Mouse (Mus musculus): ENCODE data around the gene Dctn1. TPM values are rescaled to one million over a fixed set of nuclear protein-coding genes. Genes with fewer than 3 reads are reported as not detected.

Dctn1 gene
- polyA plus RNA-seq, 1 experiment from 2014 or later = 81.7 TPM

- ATAC-seq (ENCODE audit: low FRiP score) (no peak), DNase-seq (ENCODE audit: low spot score, missing footprints) (no peak)
- peak overlapping the region; percentile 79 for H3K4me3 ChIP-seq (ENCODE audit: low read depth, low read length)
- H3K36me3 ChIP-seq (ENCODE audit: control insufficient read depth, insufficient read depth, low read length) = no peaks in the 10 kb centered on the region; the same call in 1 of the 2 replicates
- no peaks in the 10 kb centered on the region for H3K27me3 ChIP-seq (ENCODE audit: control insufficient read depth, insufficient read depth, low read length)
- peak overlapping the region; percentile 98 for H3K9ac ChIP-seq (ENCODE audit: low read length)
- peak overlapping the region; percentile 97 for H3K27ac ChIP-seq (ENCODE audit: low read depth, low read length)
- 3% methylated on average over 46 of the region's 52 CpGs for WGBS
- peaks cover 36% of the 10 kb centered on the region for H3K4me1 ChIP-seq (ENCODE audit: control insufficient read depth, insufficient read depth, low read length)
- H3K4me2 ChIP-seq = peak overlapping the region; percentile 98
- H3K9me3 ChIP-seq (ENCODE audit: control insufficient read depth, low read length) = no peaks in the 10 kb centered on the region
Observed at GRCm38 (mm10) chr6:83121863-83122710, 43.6 kb upstream of the Dctn1 start.

GRCm38 (mm10) chr6:83122961-83123360 lies 42.8 kb upstream of the Dctn1 start:
- peak overlapping the region; percentile 79; the same call in 1 of the 2 replicates for H3K4me3 ChIP-seq (ENCODE audit: low read depth, low read length)
- WGBS = 86% methylated on average over 5 of the region's 5 CpGs

GRCm38 (mm10) chr6:83124851-83125312 lies 40.8 kb upstream of the Dctn1 start:
- Histone ChIP-seq H3K4me2 (peak overlapping the region; percentile 85), H3K4me3 (ENCODE audit: low read depth, low read length) (peak overlapping the region; percentile 72), H3K4me1 (ENCODE audit: control insufficient read depth, insufficient read depth, low read length) (peaks cover 32% of the 10 kb centered on the region), H3K27ac (ENCODE audit: low read depth, low read length) (peak overlapping the region; percentile 48; the same call in 1 of the 2 replicates), H3K27me3 (ENCODE audit: control insufficient read depth, insufficient read depth, low read length) (no peaks in the 10 kb centered on the region), H3K36me3 (ENCODE audit: control insufficient read depth, insufficient read depth, low read length) (no peaks in the 10 kb centered on the region), H3K9me3 (ENCODE audit: control insufficient read depth, low read length) (no peaks in the 10 kb centered on the region), H3K9ac (ENCODE audit: low read length) (peak overlapping the region; percentile 80)
- peak; percentile 1; the same call in 1 of the 2 replicates for ATAC-seq (ENCODE audit: low FRiP score)
- WGBS = under 1% methylated on average over 30 of the region's 30 CpGs
- peak; percentile 99 for DNase-seq (ENCODE audit: low spot score, missing footprints)

More at GRCm38 (mm10) chr6:83122961-83123360, 42.8 kb upstream of the Dctn1 start:
- Histone ChIP-seq H3K36me3 (ENCODE audit: control insufficient read depth, insufficient read depth, low read length) (no peaks in the 10 kb centered on the region; the same call in 1 of the 2 replicates), H3K4me2 (peak overlapping the region; percentile 98), H3K9ac (ENCODE audit: low read length) (no peak overlapping the region), H3K27ac (ENCODE audit: low read depth, low read length) (no peak overlapping the region), H3K9me3 (ENCODE audit: control insufficient read depth, low read length) (no peaks in the 10 kb centered on the region), H3K27me3 (ENCODE audit: control insufficient read depth, insufficient read depth, low read length) (no peaks in the 10 kb centered on the region), H3K4me1 (ENCODE audit: control insufficient read depth, insufficient read depth, low read length) (peaks cover 36% of the 10 kb centered on the region)
- ATAC-seq (ENCODE audit: low FRiP score) (no peak), DNase-seq (ENCODE audit: low spot score, missing footprints) (no peak)

GRCm38 (mm10) chr6:83125331-83125730 lies 40.4 kb upstream of the Dctn1 start, which contains the start of gene Ino80b:
TSS of gene Ino80b (minus strand) at chr6:83125431.
- H3K9ac ChIP-seq (ENCODE audit: low read length) = peak within 1 kb of the TSS; percentile 80
- H3K27me3 ChIP-seq (ENCODE audit: control insufficient read depth, insufficient read depth, low read length) = no peaks in the 10 kb centered on the region
- ATAC-seq (ENCODE audit: low FRiP score) = no peak
- H3K9me3 ChIP-seq (ENCODE audit: control insufficient read depth, low read length) = no peaks in the 10 kb centered on the region
- no peaks in the 10 kb centered on the region for H3K36me3 ChIP-seq (ENCODE audit: control insufficient read depth, insufficient read depth, low read length)
- H3K27ac ChIP-seq (ENCODE audit: low read depth, low read length) = peak within 1 kb of the TSS; percentile 48; the same call in 1 of the 2 replicates
- peak within 1 kb of the TSS; percentile 85 for H3K4me2 ChIP-seq
- DNase-seq (ENCODE audit: low spot score, missing footprints) = no peak
- 30% methylated on average over 5 of the region's 5 CpGs for WGBS
- H3K4me3 ChIP-seq (ENCODE audit: low read depth, low read length) = peak within 1 kb of the TSS; percentile 72
- peaks cover 27% of the 10 kb centered on the region for H3K4me1 ChIP-seq (ENCODE audit: control insufficient read depth, insufficient read depth, low read length)

- DNase-seq (ENCODE audit: low spot score, missing footprints) = no peak
- H3K27me3 ChIP-seq (ENCODE audit: control insufficient read depth, insufficient read depth, low read length) = no peaks in the 10 kb centered on the region
- no peaks in the 10 kb centered on the region for H3K9me3 ChIP-seq (ENCODE audit: control insufficient read depth, low read length)
- no peak overlapping the region for H3K9ac ChIP-seq (ENCODE audit: low read length)
- no peak overlapping the region for H3K4me3 ChIP-seq (ENCODE audit: low read depth, low read length)
- no peak for ATAC-seq (ENCODE audit: low FRiP score)
- H3K4me1 ChIP-seq (ENCODE audit: control insufficient read depth, insufficient read depth, low read length) = peaks cover 20% of the 10 kb centered on the region
- no peaks in the 10 kb centered on the region for H3K36me3 ChIP-seq (ENCODE audit: control insufficient read depth, insufficient read depth, low read length)
- H3K27ac ChIP-seq (ENCODE audit: low read depth, low read length) = no peak overlapping the region
- 94% methylated on average over 5 of the region's 5 CpGs for WGBS
- no peak overlapping the region for H3K4me2 ChIP-seq
Observed at GRCm38 (mm10) chr6:83127419-83127818, 38.3 kb upstream of the Dctn1 start.

GRCm38 (mm10) chr6:83131469-83132034 lies 34.2 kb upstream of the Dctn1 start:
- WGBS = 85% methylated on average over 6 of the region's 6 CpGs
- H3K4me1 ChIP-seq (ENCODE audit: control insufficient read depth, insufficient read depth, low read length) = peaks cover 12% of the 10 kb centered on the region
- no peak overlapping the region for H3K27ac ChIP-seq (ENCODE audit: low read depth, low read length)
- no peak overlapping the region for H3K4me2 ChIP-seq
- no peak for DNase-seq (ENCODE audit: low spot score, missing footprints)
- H3K36me3 ChIP-seq (ENCODE audit: control insufficient read depth, insufficient read depth, low read length) = no peaks in the 10 kb centered on the region
- peaks cover 7% of the 10 kb centered on the region for H3K27me3 ChIP-seq (ENCODE audit: control insufficient read depth, insufficient read depth, low read length)
- no peak overlapping the region for H3K9ac ChIP-seq (ENCODE audit: low read length)
- ATAC-seq (ENCODE audit: low FRiP score) = no peak
- no peaks in the 10 kb centered on the region for H3K9me3 ChIP-seq (ENCODE audit: control insufficient read depth, low read length)
- H3K4me3 ChIP-seq (ENCODE audit: low read depth, low read length) = no peak overlapping the region

GRCm38 (mm10) chr6:83132176-83132919 lies 33.4 kb upstream of the Dctn1 start:
- no peaks in the 10 kb centered on the region for H3K36me3 ChIP-seq (ENCODE audit: control insufficient read depth, insufficient read depth, low read length)
- H3K9ac ChIP-seq (ENCODE audit: low read length) = no peak overlapping the region
- WGBS = 88% methylated on average over 9 of the region's 9 CpGs
- H3K27ac ChIP-seq (ENCODE audit: low read depth, low read length) = no peak overlapping the region
- H3K9me3 ChIP-seq (ENCODE audit: control insufficient read depth, low read length) = no peaks in the 10 kb centered on the region
- H3K4me1 ChIP-seq (ENCODE audit: control insufficient read depth, insufficient read depth, low read length) = peaks cover 20% of the 10 kb centered on the region
- no peak for ATAC-seq (ENCODE audit: low FRiP score)
- DNase-seq (ENCODE audit: low spot score, missing footprints) = no peak
- no peak overlapping the region for H3K4me3 ChIP-seq (ENCODE audit: low read depth, low read length)
- H3K4me2 ChIP-seq = no peak overlapping the region
- H3K27me3 ChIP-seq (ENCODE audit: control insufficient read depth, insufficient read depth, low read length) = peaks cover 7% of the 10 kb centered on the region

GRCm38 (mm10) chr6:83134226-83134625 lies 31.5 kb upstream of the Dctn1 start:
- Histone ChIP-seq H3K27ac (ENCODE audit: low read depth, low read length) (no peak overlapping the region), H3K27me3 (ENCODE audit: control insufficient read depth, insufficient read depth, low read length) (peaks cover 7% of the 10 kb centered on the region), H3K4me3 (ENCODE audit: low read depth, low read length) (no peak overlapping the region), H3K9ac (ENCODE audit: low read length) (no peak overlapping the region), H3K4me2 (no peak overlapping the region), H3K36me3 (ENCODE audit: control insufficient read depth, insufficient read depth, low read length) (no peaks in the 10 kb centered on the region), H3K4me1 (ENCODE audit: control insufficient read depth, insufficient read depth, low read length) (peaks cover 32% of the 10 kb centered on the region), H3K9me3 (ENCODE audit: control insufficient read depth, low read length) (no peaks in the 10 kb centered on the region)
- ATAC-seq (ENCODE audit: low FRiP score) (no peak), DNase-seq (ENCODE audit: low spot score, missing footprints) (no peak)
- 60% methylated on average over 3 of the region's 3 CpGs for WGBS

Data from midbrain, embryonic 11.5 days (tissue).